Mouse (Mus musculus): ENCODE results near the gene Dnaic2. TPM values are rescaled to one million over a fixed set of nuclear protein-coding genes. Genes with fewer than 3 reads are reported as not detected.

The Dnaic2 gene
- polyA plus RNA-seq, 1 experiment from 2014 or later, result not detected

DNA sequence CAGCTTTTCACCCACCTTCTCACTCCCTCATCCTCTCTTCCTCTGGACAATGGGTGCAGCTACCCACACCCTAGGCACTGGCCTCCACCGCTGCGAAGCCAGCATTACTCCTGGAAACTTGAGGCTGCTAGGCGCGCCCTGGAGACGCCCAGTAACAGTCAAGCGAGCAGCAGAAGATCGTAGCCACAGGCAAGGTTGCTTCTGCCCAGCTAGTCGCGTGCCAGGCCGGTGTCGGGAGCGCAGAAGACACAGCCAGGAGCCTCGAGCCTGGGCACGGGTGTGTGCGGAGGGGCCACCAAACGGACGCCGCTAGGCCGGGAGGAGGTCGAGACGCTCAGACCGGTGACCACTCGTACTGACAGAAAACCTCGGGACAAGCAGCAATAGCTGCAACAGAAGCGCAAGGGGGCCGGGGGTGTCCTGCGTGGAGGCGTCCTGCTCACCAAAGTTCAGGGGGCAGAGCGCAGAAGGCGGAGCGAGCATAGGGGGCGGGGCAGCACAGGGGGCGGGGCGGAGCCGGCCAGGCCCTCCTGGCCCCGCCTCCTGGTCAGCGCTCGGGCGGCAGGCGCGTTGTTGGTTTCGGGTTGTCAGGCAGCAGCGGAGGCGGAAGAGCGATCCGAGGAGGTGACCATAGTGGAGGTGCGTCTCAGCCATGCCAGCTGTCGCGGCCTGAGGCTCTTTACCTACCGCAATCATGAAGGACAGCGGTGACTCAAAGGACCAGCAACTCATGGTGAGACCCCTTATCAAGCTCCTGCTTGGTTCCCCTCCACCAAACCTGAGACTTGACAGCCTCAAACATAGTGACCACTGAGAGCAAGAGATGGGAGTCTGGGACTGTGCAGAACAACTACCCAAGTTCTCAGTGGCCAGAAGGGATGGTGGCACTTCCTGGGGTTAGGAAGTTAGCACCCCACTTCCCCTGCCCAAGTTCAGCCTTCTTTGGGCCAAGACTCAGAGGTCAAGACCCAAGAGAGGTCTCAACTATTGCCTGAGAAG lies 37.9 kb downstream of the Dnaic2 start, which contains the start of gene Kif19a:
Kif19a (plus strand) TSS at position 569 of the 999 bp plus-strand sequence.
- H3K4me3 ChIP-seq (replicated peaks), result peak within 1 kb of the TSS; percentile 52
- peak within 1 kb of the TSS; percentile 74 for H3K4me2 ChIP-seq
- DNase-seq (peak; percentile 20), ATAC-seq (ENCODE audit: low read depth) (peak; percentile 74)
- no peak within 1 kb of the TSS for H3K27ac ChIP-seq
- 0 out of 2 replicates have a peak within 1 kb of the TSS, but pooled peaks have one; percentile 39 for H3K9ac ChIP-seq
- H3K9me3 ChIP-seq (replicated peaks), result no peaks in the 10 kb centered on the region
- H3K36me3 ChIP-seq, result no peaks in the 10 kb centered on the region
- WGBS (ENCODE audit: insufficient replicate concordance), result 4% methylated on average over 51 of the region's 51 CpGs
- peaks cover 11% of the 10 kb centered on the region for H3K4me1 ChIP-seq (replicated peaks)
- peaks cover 30% of the 10 kb centered on the region for H3K27me3 ChIP-seq

DNA sequence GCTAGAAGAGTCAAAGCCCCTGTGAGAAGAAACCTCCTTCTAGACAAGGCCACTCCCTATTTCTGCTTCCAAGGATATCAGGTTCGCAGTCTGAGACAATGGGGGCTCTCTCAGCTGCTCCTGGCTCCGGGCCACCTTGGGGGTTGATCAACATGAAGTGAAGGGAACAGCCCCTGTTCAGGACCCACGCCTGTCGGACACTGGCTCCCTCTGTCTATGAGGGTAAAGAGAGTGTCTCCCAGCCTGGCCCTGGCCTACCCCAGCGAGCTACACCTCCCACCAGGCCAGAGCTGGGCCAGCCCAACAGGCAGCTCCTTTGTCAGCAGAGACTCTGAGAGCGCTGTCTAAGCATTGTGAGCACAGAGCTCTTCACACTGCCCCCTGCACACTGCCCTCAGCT lies 42.7 kb downstream of the Dnaic2 start:
- Histone ChIP-seq H3K9me3 (replicated peaks) (no peaks in the 10 kb centered on the region), H3K9ac (no peak overlapping the region)

DNA sequence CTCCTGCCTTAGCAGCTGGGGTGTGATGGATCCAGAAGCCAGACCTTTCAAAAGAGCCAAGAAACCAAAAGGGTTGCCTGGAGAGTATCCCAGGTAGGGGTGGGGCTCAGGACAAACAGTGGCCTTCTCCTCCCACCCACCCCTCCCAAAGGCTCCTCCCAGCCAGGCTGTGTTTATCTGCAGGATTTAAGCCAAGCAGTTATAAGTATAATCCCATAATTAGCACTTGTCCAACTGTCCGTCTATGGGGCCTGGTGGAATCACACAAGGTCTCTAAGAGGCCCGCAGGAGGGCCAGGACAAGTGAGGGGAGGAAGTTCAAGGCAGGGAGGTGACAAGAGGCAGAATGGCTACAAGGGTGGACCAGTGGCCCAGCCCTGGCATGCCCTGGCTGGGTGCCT lies 44.7 kb downstream of the Dnaic2 start:
- 39% methylated on average over 2 of the region's 2 CpGs for WGBS (ENCODE audit: insufficient replicate concordance)
- H3K27ac ChIP-seq, result no peak overlapping the region
- H3K9ac ChIP-seq, result no peak overlapping the region
- no peaks in the 10 kb centered on the region for H3K4me1 ChIP-seq (replicated peaks)
- no peaks in the 10 kb centered on the region for H3K9me3 ChIP-seq (replicated peaks)
- no peak overlapping the region for H3K4me3 ChIP-seq (replicated peaks)
- DNase-seq (no peak), ATAC-seq (ENCODE audit: low read depth) (no peak)
- H3K27me3 ChIP-seq, result peaks cover 6% of the 10 kb centered on the region
- no peak overlapping the region for H3K4me2 ChIP-seq
- no peaks in the 10 kb centered on the region for H3K36me3 ChIP-seq

More for the DNA sequence above, 42.7 kb downstream of the Dnaic2 start:
- WGBS (ENCODE audit: insufficient replicate concordance), result 58% methylated on average over 6 of the region's 6 CpGs
- no peaks in the 10 kb centered on the region for H3K36me3 ChIP-seq
- no peak for ATAC-seq (ENCODE audit: low read depth)
- H3K4me1 ChIP-seq (replicated peaks), result peaks cover 8% of the 10 kb centered on the region
- DNase-seq, result no peak
- H3K4me3 ChIP-seq (replicated peaks), result no peak overlapping the region
- peaks cover 23% of the 10 kb centered on the region for H3K27me3 ChIP-seq
- H3K4me2 ChIP-seq, result no peak overlapping the region
- no peak overlapping the region for H3K27ac ChIP-seq

DNA sequence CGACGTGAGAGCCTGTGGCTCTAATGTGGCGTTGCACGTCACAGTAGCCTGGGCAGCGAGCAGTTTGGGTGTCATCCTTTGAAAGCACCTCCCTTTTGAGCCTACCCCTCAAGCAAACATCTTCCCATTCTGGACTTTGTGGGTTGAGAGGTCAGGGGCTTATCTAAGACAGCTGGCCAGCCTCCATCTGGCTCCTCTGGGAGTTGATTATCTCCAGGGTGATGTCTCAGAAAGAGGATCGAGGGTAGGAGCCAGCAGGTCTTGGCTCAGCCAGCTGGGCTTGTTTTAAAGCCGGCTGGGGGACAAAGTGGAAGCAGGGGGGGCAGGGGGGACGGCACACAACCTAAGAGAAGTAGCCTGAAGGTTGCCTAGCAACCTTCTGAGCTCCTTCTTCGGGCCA lies 52.9 kb downstream of the Dnaic2 start:
- ATAC-seq (ENCODE audit: low read depth) (no peak), DNase-seq (no peak)
- Histone ChIP-seq H3K9ac (no peak overlapping the region), H3K27me3 (peaks cover 53% of the 10 kb centered on the region), H3K4me2 (no peak overlapping the region), H3K4me1 (replicated peaks) (peaks cover 3% of the 10 kb centered on the region; the same call in 1 of the 2 replicates), H3K27ac (no peak overlapping the region), H3K4me3 (replicated peaks) (no peak overlapping the region), H3K36me3 (no peaks in the 10 kb centered on the region), H3K9me3 (replicated peaks) (no peaks in the 10 kb centered on the region)
- WGBS (ENCODE audit: insufficient replicate concordance), result 32% methylated on average over 9 of the region's 9 CpGs

DNA sequence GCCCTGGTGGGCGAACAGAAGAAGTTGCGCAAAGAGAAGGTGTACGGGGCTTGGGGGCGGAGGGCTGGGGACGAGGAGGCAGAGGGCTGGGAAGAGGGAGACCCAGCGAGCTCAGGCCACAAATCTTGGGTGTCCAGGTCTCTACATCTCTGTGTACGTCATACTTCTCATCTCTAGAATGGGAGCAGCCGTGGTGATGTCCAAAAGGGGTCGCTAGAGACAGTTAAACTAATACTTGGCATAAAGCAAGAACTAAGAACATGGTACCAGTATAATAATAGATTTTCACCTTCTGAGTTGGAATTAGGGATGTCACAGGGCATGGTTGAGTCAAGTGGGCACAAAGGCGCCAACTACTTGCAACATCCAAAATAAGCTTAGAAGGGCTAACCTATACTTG lies 58.7 kb downstream of the Dnaic2 start:
- no peak overlapping the region for H3K4me2 ChIP-seq

DNA sequence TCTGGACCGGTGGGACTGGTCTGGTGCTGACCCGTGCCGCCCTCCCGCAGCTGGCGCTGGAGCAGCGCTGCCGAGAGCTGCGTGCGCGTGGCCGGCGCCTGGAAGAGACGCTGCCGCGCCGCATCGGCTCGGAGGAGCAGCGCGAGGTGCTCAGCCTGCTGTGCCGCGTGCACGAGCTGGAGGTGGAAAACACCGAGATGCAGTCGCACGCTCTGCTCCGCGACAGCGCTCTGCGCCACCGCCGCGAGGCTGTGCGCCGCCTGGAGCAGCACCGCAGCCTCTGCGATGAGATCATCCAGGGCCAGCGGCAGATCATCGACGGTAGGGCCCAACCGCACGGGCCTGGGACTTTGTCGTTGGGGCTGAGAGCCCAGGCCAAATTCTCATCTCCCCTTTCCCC lies 59.1 kb downstream of the Dnaic2 start:
- DNase-seq (no peak), ATAC-seq (ENCODE audit: low read depth) (no peak)
- H3K4me1 ChIP-seq (replicated peaks), result peaks cover 4% of the 10 kb centered on the region
- H3K4me3 ChIP-seq (replicated peaks), result no peak overlapping the region; the same call in 1 of the 2 replicates
- WGBS (ENCODE audit: insufficient replicate concordance), result 4% methylated on average over 43 of the region's 43 CpGs
- peak overlapping the region; percentile 32 for H3K4me2 ChIP-seq
- no peaks in the 10 kb centered on the region for H3K36me3 ChIP-seq
- no peak overlapping the region for H3K27ac ChIP-seq
- H3K9ac ChIP-seq, result no peak overlapping the region
- peaks cover 96% of the 10 kb centered on the region for H3K27me3 ChIP-seq
- no peaks in the 10 kb centered on the region for H3K9me3 ChIP-seq (replicated peaks)

More for the DNA sequence above, 58.7 kb downstream of the Dnaic2 start:
- H3K36me3 ChIP-seq, result no peaks in the 10 kb centered on the region
- no peak overlapping the region for H3K9ac ChIP-seq
- peaks cover 4% of the 10 kb centered on the region for H3K4me1 ChIP-seq (replicated peaks)
- 37% methylated on average over 10 of the region's 10 CpGs for WGBS (ENCODE audit: insufficient replicate concordance)
- ATAC-seq (ENCODE audit: low read depth), result no peak
- H3K9me3 ChIP-seq (replicated peaks), result no peaks in the 10 kb centered on the region
- H3K4me3 ChIP-seq (replicated peaks), result no peak overlapping the region; the same call in 1 of the 2 replicates
- peaks cover 96% of the 10 kb centered on the region for H3K27me3 ChIP-seq
- H3K27ac ChIP-seq, result no peak overlapping the region
- DNase-seq, result no peak

DNA sequence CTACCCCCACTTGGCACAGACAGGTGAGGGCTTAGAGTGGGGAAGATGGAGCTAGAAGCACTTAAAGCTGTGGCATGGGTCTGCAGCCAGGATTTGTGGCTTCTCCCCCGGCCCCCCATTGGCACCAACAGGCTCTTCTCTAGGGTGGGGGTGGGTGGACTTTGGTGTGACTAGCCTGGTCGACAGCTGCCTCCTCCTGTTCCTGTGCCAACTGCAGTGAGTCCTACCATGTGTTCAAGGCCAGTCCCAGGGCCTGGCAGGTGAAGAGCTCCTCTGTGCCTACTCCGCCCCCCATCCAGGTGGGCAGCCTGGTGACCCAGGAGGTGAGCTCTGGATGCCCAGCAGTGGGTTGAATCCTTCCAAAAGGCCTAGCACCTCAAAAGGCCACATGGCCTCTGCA lies 60.4 kb downstream of the Dnaic2 start:
- DNase-seq (no peak), ATAC-seq (ENCODE audit: low read depth) (no peak)
- Histone ChIP-seq H3K9ac (no peak overlapping the region), H3K4me1 (replicated peaks) (peaks cover 16% of the 10 kb centered on the region), H3K4me3 (replicated peaks) (no peak overlapping the region), H3K27me3 (peaks cover 97% of the 10 kb centered on the region), H3K4me2 (no peak overlapping the region), H3K9me3 (replicated peaks) (no peaks in the 10 kb centered on the region), H3K27ac (no peak overlapping the region), H3K36me3 (no peaks in the 10 kb centered on the region)
- WGBS (ENCODE audit: insufficient replicate concordance), result 46% methylated on average over 3 of the region's 3 CpGs

DNA sequence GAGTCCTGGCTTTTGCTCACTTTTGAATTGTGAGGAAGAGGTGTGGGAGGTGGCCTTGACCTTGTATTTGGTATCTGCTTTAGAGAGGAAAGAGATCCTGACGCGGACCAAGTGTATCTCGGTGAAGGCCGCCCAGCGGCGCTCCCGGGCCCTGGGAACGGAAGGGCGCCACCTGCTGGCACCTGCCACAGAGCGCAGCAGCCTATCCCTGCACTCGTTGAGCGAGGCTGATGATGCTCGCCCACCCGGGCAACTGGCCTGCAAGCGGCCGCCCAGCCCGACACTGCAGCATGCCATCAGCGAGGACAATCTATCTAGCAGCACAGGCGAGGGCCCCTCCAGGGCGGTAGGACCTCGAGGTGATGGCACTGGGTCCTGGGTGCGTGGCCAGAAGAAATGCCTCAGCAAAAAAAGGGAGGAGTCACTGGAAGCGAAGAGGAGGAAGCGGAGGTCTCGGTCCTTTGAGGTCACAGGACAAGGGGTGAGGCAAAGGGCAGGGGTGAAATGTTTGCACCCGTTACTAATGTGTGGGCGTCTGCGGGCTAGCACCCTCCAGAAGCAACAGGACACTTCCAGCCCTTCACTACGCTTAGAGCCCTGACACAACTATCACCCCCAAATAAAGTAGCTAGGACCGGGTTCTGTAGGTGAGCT lies 62.0 kb downstream of the Dnaic2 start:
- H3K27ac ChIP-seq, result no peak overlapping the region
- no peaks in the 10 kb centered on the region for H3K36me3 ChIP-seq
- peaks cover 21% of the 10 kb centered on the region for H3K4me1 ChIP-seq (replicated peaks)
- no peaks in the 10 kb centered on the region for H3K9me3 ChIP-seq (replicated peaks)
- peaks cover 100% of the 10 kb centered on the region for H3K27me3 ChIP-seq
- peak overlapping the region; percentile 30 for H3K4me2 ChIP-seq
- H3K9ac ChIP-seq, result no peak overlapping the region
- 6% methylated on average over 30 of the region's 30 CpGs for WGBS (ENCODE audit: insufficient replicate concordance)
- ATAC-seq (ENCODE audit: low read depth) (peak; percentile 38; the same call in 1 of the 2 replicates), DNase-seq (peak; percentile 44)
- no peak overlapping the region for H3K4me3 ChIP-seq (replicated peaks)

DNA sequence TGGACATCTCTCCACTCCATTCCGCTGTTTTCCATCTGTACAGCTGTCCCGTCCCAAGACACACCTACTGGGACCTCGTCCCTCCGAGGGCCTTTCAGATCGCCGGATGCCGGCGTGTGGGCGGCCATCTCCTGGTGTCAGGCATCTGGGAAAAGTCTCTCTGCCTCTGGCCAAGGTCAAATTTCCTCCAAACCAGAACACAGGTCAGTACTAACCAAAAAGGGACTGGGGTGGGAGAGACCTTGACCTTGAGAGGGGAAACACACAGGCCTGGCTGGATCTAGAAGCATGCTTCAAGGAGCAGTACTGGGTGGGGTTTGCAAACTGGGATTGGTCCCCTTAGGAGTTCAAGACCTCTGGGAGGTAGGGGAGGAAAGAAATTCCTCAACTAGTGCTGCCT lies 62.5 kb downstream of the Dnaic2 start:
- Histone ChIP-seq H3K9me3 (replicated peaks) (no peaks in the 10 kb centered on the region), H3K36me3 (no peaks in the 10 kb centered on the region), H3K4me2 (no peak overlapping the region), H3K4me3 (replicated peaks) (no peak overlapping the region), H3K27ac (no peak overlapping the region), H3K9ac (no peak overlapping the region), H3K4me1 (replicated peaks) (peaks cover 22% of the 10 kb centered on the region), H3K27me3 (peaks cover 99% of the 10 kb centered on the region)
- 46% methylated on average over 9 of the region's 9 CpGs for WGBS (ENCODE audit: insufficient replicate concordance)
- no peak for DNase-seq
- no peak for ATAC-seq (ENCODE audit: low read depth)

DNA sequence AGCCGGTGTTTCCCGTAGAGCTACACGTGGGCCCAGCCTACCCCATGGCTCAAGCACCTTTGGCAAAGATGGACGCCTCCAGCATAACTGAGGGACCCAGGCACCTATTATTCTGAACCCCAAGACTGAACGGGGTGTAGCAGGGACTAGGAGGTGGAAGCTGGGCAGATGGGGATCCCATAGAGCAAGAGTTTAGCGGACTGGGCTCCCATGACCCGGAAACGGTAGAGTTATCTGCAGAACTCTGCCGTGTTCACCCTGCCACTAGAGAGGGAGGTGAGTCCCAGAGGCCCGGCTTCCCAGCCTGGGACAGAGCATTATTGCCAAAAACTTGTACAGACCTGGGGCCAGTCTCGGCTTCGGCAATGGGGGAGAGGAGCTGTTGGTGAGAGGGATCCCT lies 63.0 kb downstream of the Dnaic2 start:
- DNase-seq (no peak), ATAC-seq (ENCODE audit: low read depth) (no peak; the same call in 1 of the 2 replicates)
- 47% methylated on average over 12 of the region's 12 CpGs for WGBS (ENCODE audit: insufficient replicate concordance)
- Histone ChIP-seq H3K4me3 (replicated peaks) (no peak overlapping the region), H3K9ac (no peak overlapping the region), H3K4me2 (no peak overlapping the region), H3K4me1 (replicated peaks) (peaks cover 22% of the 10 kb centered on the region), H3K36me3 (no peaks in the 10 kb centered on the region), H3K9me3 (replicated peaks) (no peaks in the 10 kb centered on the region), H3K27me3 (peaks cover 94% of the 10 kb centered on the region), H3K27ac (no peak overlapping the region)

DNA sequence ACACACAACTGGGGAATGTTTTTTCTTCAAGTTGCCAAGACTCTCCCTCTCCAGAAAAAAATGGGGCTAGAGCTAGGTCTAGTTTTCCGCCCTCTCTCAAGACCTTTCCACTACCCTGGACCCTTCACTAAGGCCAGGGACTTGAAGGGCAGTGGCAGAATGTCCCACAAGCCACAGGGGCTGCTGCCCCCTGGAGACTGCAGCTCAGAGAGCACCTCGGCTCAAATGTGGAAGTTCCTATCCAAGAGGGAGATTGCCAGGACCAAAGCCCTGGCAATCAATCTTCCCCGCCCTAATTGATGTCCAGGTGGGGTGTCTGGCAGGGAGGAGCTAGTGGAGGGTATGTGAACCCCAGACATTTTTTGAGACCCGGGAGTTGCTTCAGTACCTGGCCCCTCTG lies 63.6 kb downstream of the Dnaic2 start:
- H3K4me3 ChIP-seq (replicated peaks), result no peak overlapping the region
- no peak overlapping the region for H3K9ac ChIP-seq
- no peak for ATAC-seq (ENCODE audit: low read depth)
- 21% methylated on average over 4 of the region's 4 CpGs for WGBS (ENCODE audit: insufficient replicate concordance)
- H3K9me3 ChIP-seq (replicated peaks), result no peaks in the 10 kb centered on the region
- H3K27ac ChIP-seq, result no peak overlapping the region
- H3K4me1 ChIP-seq (replicated peaks), result peaks cover 26% of the 10 kb centered on the region
- no peak overlapping the region for H3K4me2 ChIP-seq
- no peak for DNase-seq
- H3K36me3 ChIP-seq, result no peaks in the 10 kb centered on the region
- H3K27me3 ChIP-seq, result peaks cover 89% of the 10 kb centered on the region
